Mouse (Mus musculus): ENCODE measurements at regions not wholly inside any gene's neighbourhood (a gene's known extent, or its start where the extent isn't known, plus 50 kb on each side); places are given as distances from the start of the nearest gene placed in this dataset.

- TF ChIP-seq CTCF (IDR thresholded peaks at IDR 0.05; ENCODE audit: borderline replicate concordance, extremely low read depth, insufficient read depth, insufficient read length), result no peak
- TF ChIP-seq POLR2A (IDR thresholded peaks at IDR 0.05; ENCODE audit: borderline replicate concordance, extremely low read depth, insufficient read depth, insufficient read length, poor library complexity, severe bottlenecking), result no peak
These were observed 480.4 kb upstream of the 4931417E11Rik start for GRCm38 (mm10) chr6:73949934-73950293.
